Mouse (Mus musculus): ENCODE measurements around the gene Cxadr.

Cxadr gene

DNA sequence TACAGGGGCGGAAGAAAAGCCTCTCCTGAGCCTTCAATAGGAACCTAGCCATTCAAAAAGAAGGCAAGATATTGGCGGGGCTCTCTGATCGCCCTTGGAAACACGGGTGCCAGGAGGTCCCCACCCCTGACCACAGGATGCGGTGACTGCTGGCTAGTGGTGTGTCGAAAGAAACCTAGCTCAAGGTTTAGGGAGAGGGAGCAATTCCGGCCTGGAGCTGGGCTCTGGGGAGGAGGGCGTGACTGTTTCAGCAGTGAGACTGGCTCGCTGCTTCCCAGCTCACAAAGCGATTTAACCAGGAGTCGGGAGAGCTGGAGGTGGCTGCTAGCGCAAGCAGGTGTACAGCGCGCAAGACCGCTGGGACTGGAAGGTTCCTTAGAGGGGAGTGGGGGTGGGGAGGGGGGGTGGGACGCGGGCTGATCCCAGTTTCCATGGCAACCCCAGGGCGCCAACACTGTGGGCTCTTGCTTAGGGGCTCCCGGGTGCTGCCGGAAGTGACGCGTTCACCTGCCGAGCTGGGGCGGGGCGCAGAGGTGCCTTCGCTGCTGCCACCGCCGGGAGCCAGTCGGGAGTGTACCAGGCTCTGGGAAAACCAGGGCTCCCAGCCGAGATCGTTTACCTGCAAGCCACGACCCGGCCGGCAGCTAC is at the start of gene Cxadr:
TSS of gene Cxadr (plus strand) at position 307 of the 648 bp plus-strand sequence.
- DNase-seq (ENCODE audit: low spot score), result peak; percentile 67

GRCm38 (mm10) chr16:78258989-78259388 is 42.3 kb upstream of the Cxadr start:
- no peak for DNase-seq (ENCODE audit: low spot score)

GRCm38 (mm10) chr16:78260070-78260879 is 41.0 kb upstream of the Cxadr start:
- DNase-seq (ENCODE audit: low spot score), result no peak

DNA sequence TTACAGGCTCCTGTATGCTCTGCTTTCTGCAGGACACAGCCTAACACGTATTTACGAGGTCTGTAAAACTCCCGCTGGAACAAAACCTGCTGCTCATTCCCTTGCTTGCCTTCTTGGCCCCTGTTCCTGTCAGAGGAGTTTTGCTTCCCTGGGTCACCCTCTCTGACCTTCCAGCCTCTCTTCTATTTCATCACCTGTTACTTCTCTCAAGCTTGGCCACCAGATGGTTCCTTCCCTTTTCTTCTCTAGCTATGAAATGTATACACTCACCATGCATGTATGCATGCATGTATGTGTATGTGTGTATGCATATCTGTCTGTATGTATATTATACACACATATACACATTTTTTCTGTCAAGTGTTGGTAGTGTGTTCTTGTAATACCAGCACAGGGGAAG is 39.8 kb upstream of the Cxadr start:
- DNase-seq (ENCODE audit: low spot score), result no peak

DNA sequence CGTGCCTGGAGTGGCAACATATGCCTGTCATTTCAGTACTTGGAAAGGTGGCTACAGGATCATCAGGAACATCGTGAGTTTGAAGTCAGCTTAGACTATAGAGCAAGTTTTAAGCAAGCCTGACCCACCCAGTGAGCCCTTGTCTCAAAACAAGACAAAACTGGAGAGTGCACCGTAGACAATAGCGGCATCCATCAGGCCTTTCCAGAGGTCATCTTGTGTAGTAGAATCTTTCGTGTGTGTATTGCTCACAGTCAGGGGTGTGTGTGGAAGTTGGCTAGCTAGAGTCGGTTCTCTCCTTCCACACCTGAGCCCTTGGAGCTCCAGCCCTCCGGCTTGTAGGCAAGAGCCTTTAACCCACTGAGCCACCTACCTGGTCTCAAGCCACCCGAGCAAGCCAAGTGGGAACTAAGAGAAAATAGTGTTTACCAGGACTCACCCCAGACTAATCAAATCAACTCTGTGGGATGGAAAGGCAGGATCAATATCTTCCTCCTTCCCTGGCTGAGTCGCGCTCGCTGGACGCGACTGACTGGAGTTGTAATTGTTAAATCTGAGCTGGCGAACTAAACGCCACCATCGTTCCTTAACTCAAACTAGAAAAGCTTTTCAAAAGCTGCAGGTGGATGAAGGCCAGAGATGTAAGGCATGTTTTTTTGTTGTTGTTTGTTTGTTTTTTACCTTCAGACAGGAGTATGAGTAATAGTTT is 36.7 kb upstream of the Cxadr start:
- DNase-seq (ENCODE audit: low spot score), result no peak

GRCm38 (mm10) chr16:78265151-78265590 is 36.1 kb upstream of the Cxadr start:
- no peak for DNase-seq (ENCODE audit: low spot score)

GRCm38 (mm10) chr16:78265826-78266225 is 35.5 kb upstream of the Cxadr start:
- DNase-seq (ENCODE audit: low spot score), result no peak

- no peak for DNase-seq (ENCODE audit: low spot score)
Measured at GRCm38 (mm10) chr16:78267453-78267852, 33.8 kb upstream of the Cxadr start.

DNA sequence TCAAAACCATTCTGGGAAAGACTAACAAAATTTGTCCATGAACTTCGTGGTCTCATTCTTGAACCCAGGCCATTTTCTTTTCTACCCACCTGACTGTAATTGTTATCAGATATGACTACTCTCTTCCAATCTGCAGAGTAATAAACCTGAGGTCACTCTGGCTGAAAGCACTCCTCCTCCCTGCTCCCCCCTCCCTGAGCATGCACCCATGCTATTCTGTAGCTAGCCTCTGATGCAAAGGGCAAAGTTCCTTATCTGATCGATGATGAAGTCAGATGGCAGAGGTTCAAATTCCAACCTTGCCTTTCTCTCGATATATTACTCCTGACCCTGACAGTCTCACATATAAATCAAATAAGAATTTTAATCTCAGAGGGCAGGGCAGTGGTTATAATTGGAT is 33.1 kb upstream of the Cxadr start:
- DNase-seq (ENCODE audit: low spot score), result no peak

DNA sequence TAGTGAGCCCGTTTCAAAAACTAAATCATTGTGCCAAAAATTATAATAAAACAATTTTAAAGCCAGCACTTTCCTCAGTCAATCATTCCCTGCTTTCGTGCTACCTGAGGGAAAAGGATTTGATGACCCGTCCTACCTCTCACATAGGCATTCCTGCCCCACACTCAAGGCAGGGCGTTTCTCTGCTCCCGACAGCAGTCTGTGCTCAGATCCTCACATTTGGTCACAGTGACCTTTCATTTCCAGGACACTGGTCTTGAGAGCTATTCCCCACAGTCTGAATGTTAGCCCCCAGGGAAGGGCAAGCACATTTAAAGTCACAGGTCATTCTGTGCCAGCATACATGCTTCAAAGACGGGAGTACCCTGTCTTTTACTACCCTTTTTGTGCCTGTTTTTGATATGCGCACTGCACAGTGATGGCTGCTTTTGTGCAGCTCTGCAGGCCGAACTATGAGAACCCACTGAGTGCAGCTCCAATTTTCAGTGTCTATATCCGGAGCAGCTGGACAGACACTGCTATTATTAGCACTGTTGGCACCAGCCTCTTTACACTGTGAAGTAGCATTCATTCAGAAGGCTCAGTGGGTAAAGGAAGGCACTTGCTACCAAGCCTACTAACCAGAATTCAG is 26.3 kb upstream of the Cxadr start:
- DNase-seq (ENCODE audit: low spot score), result peak; percentile 10

GRCm38 (mm10) chr16:78277567-78277966 is 23.7 kb upstream of the Cxadr start:
- DNase-seq (ENCODE audit: low spot score), result no peak

DNA sequence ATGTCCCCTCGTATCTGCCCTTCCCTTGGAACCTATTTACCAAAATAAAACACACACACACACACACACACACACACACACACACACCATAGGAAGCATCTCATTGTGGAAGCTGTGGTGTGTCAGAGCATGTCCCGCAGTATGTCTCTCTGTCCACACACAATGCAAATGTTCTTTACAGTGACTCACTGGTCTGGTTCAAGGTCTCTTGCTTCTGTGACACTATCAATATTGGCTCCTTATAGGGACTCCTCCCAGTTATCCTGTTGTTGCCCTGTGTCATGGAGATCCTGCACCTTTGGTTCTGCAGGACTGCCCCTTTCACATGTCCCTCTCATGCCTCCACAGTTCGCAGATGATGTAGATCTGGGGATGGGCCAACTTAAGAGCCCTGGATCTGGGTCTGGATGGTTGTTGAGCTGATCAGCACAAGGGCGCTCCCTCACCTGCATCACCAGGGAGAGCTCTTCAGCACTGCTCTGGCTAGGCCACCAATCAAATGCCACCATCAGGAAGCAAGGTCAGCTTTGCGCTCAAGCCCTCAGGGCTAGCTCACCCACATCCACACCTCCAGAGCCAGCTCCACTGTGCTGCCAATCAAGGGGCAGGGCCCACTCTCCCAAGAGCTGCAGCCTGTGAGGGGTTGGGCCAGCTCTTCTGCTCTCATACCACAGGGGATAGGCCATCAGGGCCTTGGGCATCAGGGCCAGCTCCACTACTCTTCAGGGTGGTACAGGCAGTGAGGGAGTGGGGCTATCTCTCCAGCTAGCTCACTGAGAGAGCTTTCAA is 21.0 kb upstream of the Cxadr start:
- DNase-seq (ENCODE audit: low spot score), result no peak

DNA sequence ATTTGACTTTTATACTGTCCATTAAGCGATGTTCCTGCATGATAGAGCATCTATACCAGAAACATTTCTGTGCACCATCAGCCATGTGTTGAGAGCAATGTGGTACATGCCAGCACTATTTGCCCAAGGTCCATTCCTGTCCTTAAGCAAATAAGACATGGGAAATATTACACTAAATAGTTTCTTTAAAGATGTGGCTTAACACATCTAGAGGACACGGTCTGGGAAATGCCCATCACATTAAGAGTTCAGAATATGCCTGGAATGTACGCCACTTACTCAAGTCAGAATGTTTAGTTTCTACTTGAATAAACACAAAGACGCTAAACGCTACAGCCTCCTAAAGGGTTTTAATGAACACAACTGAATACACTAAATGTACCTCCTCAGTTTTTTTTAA is 18.1 kb upstream of the Cxadr start:
- DNase-seq (ENCODE audit: low spot score), result no peak

- no peak for DNase-seq (ENCODE audit: low spot score)
Measured at GRCm38 (mm10) chr16:78294051-78294450, 7.2 kb upstream of the Cxadr start.

GRCm38 (mm10) chr16:78294606-78295275 is 6.5 kb upstream of the Cxadr start:
- no peak for DNase-seq (ENCODE audit: low spot score)

DNA sequence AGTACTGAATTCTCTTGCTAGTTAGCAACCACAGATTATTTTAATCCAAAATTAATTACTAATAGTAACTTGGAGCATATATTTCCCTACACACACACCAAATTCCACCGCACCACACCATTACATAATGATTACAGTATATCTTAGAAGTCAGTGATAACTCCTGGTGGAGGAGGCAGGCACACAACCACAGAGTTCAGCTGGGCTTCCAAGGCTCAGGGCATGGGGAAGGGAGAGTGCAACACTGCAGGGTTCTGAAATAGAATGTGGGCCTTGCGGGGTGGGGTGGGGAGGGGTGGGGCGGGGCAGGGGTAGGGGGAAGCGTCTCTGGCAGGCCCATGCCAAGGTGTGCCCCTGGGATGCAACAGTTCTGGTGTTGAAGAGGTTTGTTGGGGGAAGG is 5.7 kb upstream of the Cxadr start:
- no peak for DNase-seq (ENCODE audit: low spot score)

DNA sequence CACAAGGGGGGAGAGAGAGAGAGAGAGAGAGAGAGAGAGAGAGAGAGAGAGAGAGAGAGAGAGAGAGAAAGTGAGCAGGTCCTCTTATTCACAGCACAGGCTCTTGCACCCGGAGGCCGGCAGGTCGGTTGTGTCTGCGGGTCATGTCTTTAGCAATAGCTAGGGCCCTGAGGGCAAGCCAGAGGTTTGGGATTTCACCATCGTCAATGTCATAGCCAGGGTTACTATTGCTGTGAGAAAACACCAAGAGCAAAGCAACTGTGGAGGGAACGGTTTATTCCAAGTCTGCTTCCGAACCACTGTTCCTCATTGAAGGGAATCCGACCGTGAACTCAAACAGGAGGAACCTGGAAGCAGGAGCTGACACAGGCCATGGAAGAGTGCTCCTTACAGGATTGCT is 5.2 kb upstream of the Cxadr start:
- DNase-seq (ENCODE audit: low spot score), result no peak

DNA sequence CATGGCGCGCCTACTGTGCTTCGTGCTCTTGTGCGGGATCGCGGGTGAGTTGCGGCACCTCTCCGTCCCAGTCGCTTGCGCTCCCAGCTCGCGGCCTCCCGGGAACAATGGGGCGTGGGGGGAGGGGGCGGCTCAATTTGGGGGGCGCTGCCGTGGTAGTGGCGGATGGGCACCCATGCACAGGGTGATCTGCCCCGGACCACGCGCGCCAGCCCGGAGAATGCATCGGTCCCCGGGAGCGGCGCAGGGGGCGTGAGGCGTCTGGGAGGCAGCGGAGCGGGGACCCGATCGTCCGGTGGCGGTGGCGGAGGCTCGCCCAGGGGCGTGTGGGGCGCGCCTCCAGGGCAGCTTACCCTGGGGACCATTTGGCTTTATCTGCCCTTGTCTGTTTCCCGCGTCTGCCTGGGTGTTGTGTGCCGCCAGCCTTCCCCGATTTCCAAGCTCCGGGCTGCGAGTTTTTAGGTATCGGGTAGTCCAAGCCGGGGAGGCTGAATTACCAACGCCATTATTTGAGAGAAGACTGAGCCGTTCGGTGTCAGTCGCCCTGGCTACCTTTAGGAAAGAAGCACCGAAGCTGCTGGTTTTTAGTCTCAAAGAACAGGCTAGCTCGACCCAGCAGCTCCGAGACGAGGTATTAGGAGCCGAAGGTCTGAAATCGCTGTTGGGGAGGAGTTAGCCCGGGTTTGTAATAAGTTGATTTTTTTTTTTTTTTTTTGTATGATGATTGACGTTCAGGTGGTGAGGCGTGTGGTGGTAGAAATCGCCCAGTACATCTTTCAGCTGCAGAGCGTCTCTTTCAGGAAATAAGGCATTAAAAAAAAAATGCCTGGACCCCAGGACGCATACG is 765 bp downstream of the Cxadr start:
- DNase-seq (ENCODE audit: low spot score), result no peak

DNA sequence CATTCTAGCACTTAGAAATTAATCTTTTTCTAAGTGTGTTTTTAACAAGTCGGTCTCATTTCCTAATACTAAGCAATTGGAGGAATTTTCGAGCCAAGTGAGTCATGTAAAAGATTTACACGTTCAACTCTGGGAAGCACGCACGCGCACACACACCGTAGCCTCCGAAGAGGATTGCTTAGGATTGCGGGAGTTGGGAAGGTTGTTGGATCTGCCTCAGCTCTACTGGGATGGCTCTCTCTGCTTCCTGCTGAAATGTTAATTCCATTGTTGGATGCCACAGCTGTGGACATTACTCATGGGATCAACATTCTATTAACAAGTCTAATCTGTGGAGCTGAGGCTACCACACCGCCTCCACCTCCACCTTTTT is 1.4 kb downstream of the Cxadr start:
- no peak for DNase-seq (ENCODE audit: low spot score)

DNA sequence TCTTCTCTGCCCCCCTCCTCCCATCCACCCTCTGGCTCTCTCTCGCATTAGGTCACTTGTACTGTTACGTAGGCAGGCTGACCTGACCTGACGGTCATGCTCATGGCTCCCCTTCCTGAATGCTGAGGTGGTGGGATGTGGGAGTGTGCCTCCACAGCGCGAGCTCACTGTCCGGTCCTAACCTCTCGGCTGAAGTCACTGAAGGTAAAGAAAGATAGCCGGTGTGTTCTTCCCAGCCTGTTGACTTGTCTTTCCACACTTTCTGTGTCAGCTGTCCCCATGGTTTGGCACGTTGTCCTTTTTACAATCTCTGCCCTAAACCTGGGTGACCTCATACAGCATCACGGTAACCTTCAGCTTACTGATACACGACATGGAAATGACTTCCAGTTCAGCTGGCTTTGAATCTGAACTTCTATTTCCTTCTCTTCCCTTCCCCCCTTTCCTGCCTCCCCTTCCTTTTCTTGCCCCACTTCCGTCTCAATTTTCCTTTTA is 4.4 kb downstream of the Cxadr start:
- DNase-seq (ENCODE audit: low spot score), result no peak
